ENCODE assay signal across 8 mouse cellular contexts in the genomic region with DNA sequence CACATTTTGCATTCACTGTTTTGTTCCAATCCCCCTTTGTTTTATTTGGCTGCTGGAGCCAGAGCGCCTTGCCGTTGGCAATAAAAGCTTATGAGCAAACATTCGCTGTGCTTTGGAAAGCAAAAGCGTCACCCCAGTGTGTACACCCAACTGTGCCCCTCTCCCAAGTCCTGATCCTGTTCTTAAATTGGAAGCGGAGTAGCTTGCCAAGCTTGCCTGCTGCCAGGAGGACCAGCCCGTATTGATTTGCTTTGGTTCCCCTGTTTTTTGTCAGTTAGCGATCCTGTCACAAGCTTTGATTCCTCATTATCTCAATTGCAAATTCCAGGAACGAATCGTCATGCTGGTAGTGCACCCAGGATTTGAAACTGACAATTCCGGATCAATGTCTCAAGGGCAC.
DNase-seq lines count a peak whose midpoint lies in the region; ATAC-seq and TF ChIP-seq lines count a peak whose summit lies in the region.

No protein-coding gene starts in this region.

- H3K27me3 ChIP-seq in forebrain, embryonic 12.5 days, result no peaks in the 10 kb centered on the region
- no peaks in the 10 kb centered on the region for H3K27me3 ChIP-seq in forebrain, embryonic 11.5 days (ENCODE audit: control insufficient read depth, insufficient read depth, low read length)
- H3K27me3 ChIP-seq in midbrain, embryonic 16.5 days (ENCODE audit: control insufficient read depth, insufficient read depth, low read depth, low read length), result no peaks in the 10 kb centered on the region
- H3K27me3 ChIP-seq in kidney, embryonic 14.5 days (ENCODE audit: control insufficient read depth, insufficient read depth, low read length), result no peaks in the 10 kb centered on the region

- no peak for DNase-seq in forebrain, embryonic 11.5 days (ENCODE audit: low spot score)
- peak; percentile 11 to 31 for DNase-seq in cerebellum, postnatal 36 days
- peak; percentile 61 to 81 for DNase-seq in layer of hippocampus, adult 2 months (ENCODE audit: low spot score in 2 of 2)
- no peak for DNase-seq in adrenal gland, adult 8-10 months

- H3K9me3 ChIP-seq in forebrain, embryonic 12.5 days, result no peaks in the 10 kb centered on the region
- no peaks in the 10 kb centered on the region for H3K9me3 ChIP-seq in forebrain, embryonic 11.5 days (ENCODE audit: control insufficient read depth, low read length)
- H3K9me3 ChIP-seq in midbrain, embryonic 16.5 days (replicated peaks; ENCODE audit: control insufficient read depth, low read length, poor library complexity, severe bottlenecking), result no peaks in the 10 kb centered on the region
- H3K9me3 ChIP-seq in kidney, embryonic 14.5 days (ENCODE audit: control insufficient read depth, low read length), result no peaks in the 10 kb centered on the region

- TF ChIP-seq CTCF in layer of hippocampus, adult 2 months (conservative IDR thresholded peaks at IDR 0.05), result no peak

- 33% methylated on average over 10 of the region's 10 CpGs for WGBS in forebrain, embryonic 12.5 days
- 50% methylated on average over 10 of the region's 10 CpGs for WGBS in forebrain, embryonic 11.5 days
- WGBS in midbrain, embryonic 16.5 days, result 24% methylated on average over 10 of the region's 10 CpGs
- WGBS in kidney, embryonic 14.5 days, result 78% methylated on average over 10 of the region's 10 CpGs

- peak overlapping the region; percentile 21 for H3K4me3 ChIP-seq in forebrain, embryonic 12.5 days (replicated peaks)
- no peak overlapping the region for H3K4me3 ChIP-seq in forebrain, embryonic 11.5 days (ENCODE audit: low read depth, low read length)
- peak overlapping the region; percentile 54 for H3K4me3 ChIP-seq in layer of hippocampus, adult 2 months
- H3K4me3 ChIP-seq in midbrain, embryonic 16.5 days (ENCODE audit: low read depth, low read length), result peak overlapping the region; percentile 33
- H3K4me3 ChIP-seq in kidney, embryonic 14.5 days (ENCODE audit: low read length), result no peak overlapping the region

- H3K36me3 ChIP-seq in forebrain, embryonic 12.5 days (replicated peaks), result no peaks in the 10 kb centered on the region
- H3K36me3 ChIP-seq in forebrain, embryonic 11.5 days (ENCODE audit: control insufficient read depth, insufficient read depth, low read length), result no peaks in the 10 kb centered on the region
- H3K36me3 ChIP-seq in midbrain, embryonic 16.5 days (ENCODE audit: control insufficient read depth, insufficient read depth, low read length), result no peaks in the 10 kb centered on the region
- no peaks in the 10 kb centered on the region for H3K36me3 ChIP-seq in kidney, embryonic 14.5 days (ENCODE audit: control insufficient read depth, insufficient read depth, low read length)

- H3K4me2 ChIP-seq in forebrain, embryonic 12.5 days, result peak overlapping the region; percentile 41
- H3K4me2 ChIP-seq in forebrain, embryonic 11.5 days (ENCODE audit: low read depth, low read length, severe bottlenecking), result no peak overlapping the region
- H3K4me2 ChIP-seq in midbrain, embryonic 16.5 days (ENCODE audit: low read length), result peak overlapping the region; percentile 60
- H3K4me2 ChIP-seq in kidney, embryonic 14.5 days (replicated peaks; ENCODE audit: low read depth, low read length), result no peak overlapping the region

- no peak overlapping the region for H3K9ac ChIP-seq in forebrain, embryonic 12.5 days
- no peak overlapping the region for H3K9ac ChIP-seq in forebrain, embryonic 11.5 days (ENCODE audit: low read length)
- peak overlapping the region; percentile 46 for H3K9ac ChIP-seq in midbrain, embryonic 16.5 days (ENCODE audit: low read depth, low read length)
- no peak overlapping the region for H3K9ac ChIP-seq in kidney, embryonic 14.5 days (ENCODE audit: low read depth, low read length)

- peak; percentile 78 for ATAC-seq in forebrain, embryonic 12.5 days (ENCODE audit: low FRiP score)
- no peak for ATAC-seq in forebrain, embryonic 11.5 days (replicated peaks; ENCODE audit: low FRiP score)
- ATAC-seq in midbrain, embryonic 16.5 days, result peak; percentile 88
- ATAC-seq in kidney, embryonic 14.5 days (ENCODE audit: low FRiP score, low TSS enrichment), result no peak
- no peak for ATAC-seq in activated CD4-positive, CD25-positive, alpha-beta regulatory T cell, adult 4 months

- H3K4me1 ChIP-seq in forebrain, embryonic 12.5 days, result no peaks in the 10 kb centered on the region; the same call in 1 of the 2 replicates
- H3K4me1 ChIP-seq in forebrain, embryonic 11.5 days (replicated peaks; ENCODE audit: control insufficient read depth, insufficient read depth, low read length), result no peaks in the 10 kb centered on the region
- no peaks in the 10 kb centered on the region for H3K4me1 ChIP-seq in midbrain, embryonic 16.5 days (ENCODE audit: control insufficient read depth, insufficient read depth, low read length)
- H3K4me1 ChIP-seq in kidney, embryonic 14.5 days (ENCODE audit: control insufficient read depth, insufficient read depth, low read length), result no peaks in the 10 kb centered on the region

- peak overlapping the region; percentile 56; the same call in 1 of the 2 replicates for H3K27ac ChIP-seq in forebrain, embryonic 12.5 days
- H3K27ac ChIP-seq in forebrain, embryonic 11.5 days (ENCODE audit: low read depth, low read length), result no peak overlapping the region
- H3K27ac ChIP-seq in layer of hippocampus, adult 2 months, result peak overlapping the region; percentile 86
- peak overlapping the region; percentile 76; the same call in 1 of the 2 replicates for H3K27ac ChIP-seq in midbrain, embryonic 16.5 days (ENCODE audit: low read length)
- no peak overlapping the region for H3K27ac ChIP-seq in kidney, embryonic 14.5 days (ENCODE audit: low read depth, low read length)

Comparison
In these comparisons a context has a peak if more than half of its experiments do, and no peak if none do; other contexts are left out.
1. ATAC-seq: peak in forebrain, embryonic 12.5 days (single experiment) and midbrain, embryonic 16.5 days (single experiment); none in forebrain, embryonic 11.5 days (single experiment), kidney, embryonic 14.5 days (single experiment) and activated CD4-positive, CD25-positive, alpha-beta regulatory T cell, adult 4 months (single experiment).
2. H3K27ac ChIP-seq: peak in forebrain, embryonic 12.5 days (single experiment), layer of hippocampus, adult 2 months (single experiment) and midbrain, embryonic 16.5 days (single experiment); none in forebrain, embryonic 11.5 days (single experiment) and kidney, embryonic 14.5 days (single experiment).
3. H3K4me2 ChIP-seq: peak in forebrain, embryonic 12.5 days (single experiment) and midbrain, embryonic 16.5 days (single experiment); none in forebrain, embryonic 11.5 days (single experiment) and kidney, embryonic 14.5 days (single experiment).
4. H3K4me3 ChIP-seq: peak in forebrain, embryonic 12.5 days (single experiment), layer of hippocampus, adult 2 months (single experiment) and midbrain, embryonic 16.5 days (single experiment); none in forebrain, embryonic 11.5 days (single experiment) and kidney, embryonic 14.5 days (single experiment).
5. DNase-seq: peak in cerebellum, postnatal 36 days (2 of 2) and layer of hippocampus, adult 2 months (2 of 2); none in forebrain, embryonic 11.5 days (single experiment) and adrenal gland, adult 8-10 months (single experiment).